Mouse (Mus musculus): ENCODE data around the gene Cxcl13. TPM values are rescaled to one million over a fixed set of nuclear protein-coding genes. Genes with fewer than 3 reads are reported as not detected.

The Cxcl13 gene
- polyA plus RNA-seq, 1 experiment from 2014 or later = 0.24 TPM

DNA sequence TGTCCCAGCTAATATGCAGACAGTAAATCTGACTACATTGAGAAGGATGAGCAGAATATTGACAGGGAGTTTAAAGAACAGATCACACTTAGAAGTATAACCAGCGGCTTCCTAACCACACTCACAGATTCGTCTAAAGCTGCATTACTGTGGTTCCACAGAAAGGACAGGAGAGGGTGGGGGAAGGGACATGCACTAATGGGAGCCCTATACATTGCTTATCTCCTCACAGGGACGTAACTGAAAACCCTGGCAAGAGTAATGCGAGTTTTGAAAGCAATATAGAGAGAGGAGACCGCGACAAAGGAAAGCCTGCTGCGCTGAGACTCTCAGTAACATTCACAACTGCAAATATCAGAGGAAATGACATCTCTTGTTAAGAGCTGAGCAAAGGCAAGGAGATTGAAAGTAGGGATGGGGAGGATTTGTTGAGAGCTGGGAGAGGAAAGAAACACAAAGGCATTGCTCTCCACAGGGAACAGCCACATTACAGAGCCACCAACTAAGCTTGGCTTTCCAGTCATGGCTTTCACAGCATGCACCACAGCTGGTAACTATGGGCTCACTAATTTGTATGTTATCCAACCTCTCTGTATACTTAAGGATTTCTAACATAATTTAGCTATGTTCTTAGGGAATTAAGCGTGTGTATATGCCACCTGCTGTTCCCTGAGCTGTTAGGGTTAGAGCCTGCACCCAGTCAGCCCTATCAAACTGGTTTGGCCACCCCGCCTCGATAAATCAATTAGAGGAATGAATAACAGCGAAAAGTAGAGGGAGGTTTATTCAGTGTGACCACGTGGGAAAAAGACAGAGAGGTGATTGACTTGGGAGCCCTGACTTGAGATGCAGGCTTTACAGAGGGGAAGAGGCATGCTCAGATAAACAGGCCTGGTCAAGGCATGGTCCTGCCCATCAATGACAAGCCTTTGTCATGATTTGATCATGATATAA is 34.9 kb downstream of the Cxcl13 start:
- H3K9ac ChIP-seq = no peak overlapping the region
- 24% methylated on average over 12 of the region's 12 CpGs for WGBS (ENCODE audit: insufficient replicate concordance)
- no peak for ATAC-seq (ENCODE audit: insufficient read depth)
- no peaks in the 10 kb centered on the region for H3K36me3 ChIP-seq (replicated peaks)
- no peaks in the 10 kb centered on the region for H3K9me3 ChIP-seq (replicated peaks)
- no peak overlapping the region for H3K27ac ChIP-seq (replicated peaks)
- no peak overlapping the region for H3K4me3 ChIP-seq (replicated peaks)
- no peaks in the 10 kb centered on the region for H3K4me1 ChIP-seq (replicated peaks)
- H3K27me3 ChIP-seq = no peaks in the 10 kb centered on the region
- H3K4me2 ChIP-seq = no peak overlapping the region

DNA sequence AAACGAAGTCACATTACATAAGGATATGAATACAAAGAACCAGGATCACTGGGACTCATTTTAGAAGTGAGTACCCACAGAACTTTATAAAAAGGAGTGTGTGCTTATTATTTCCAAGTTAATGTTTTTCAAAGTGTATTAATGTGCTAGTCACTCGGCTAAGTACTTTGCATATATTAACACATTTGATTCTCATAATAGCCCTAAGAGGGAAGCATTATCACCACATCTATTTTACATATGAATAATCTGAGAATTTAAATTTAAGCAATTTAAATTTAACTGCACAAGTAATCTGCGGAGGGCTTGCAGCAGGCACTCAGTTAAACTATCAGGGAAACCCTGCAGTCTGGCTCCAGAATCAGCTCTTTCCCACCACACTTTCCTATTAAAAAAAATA is 40.5 kb downstream of the Cxcl13 start:
- Histone ChIP-seq H3K27ac (replicated peaks) (no peak overlapping the region), H3K27me3 (no peaks in the 10 kb centered on the region), H3K36me3 (replicated peaks) (no peaks in the 10 kb centered on the region)

GRCm38 (mm10) chr5:96003348-96003747 is 46.6 kb downstream of the Cxcl13 start:
- no peaks in the 10 kb centered on the region for H3K27me3 ChIP-seq
- no peaks in the 10 kb centered on the region for H3K36me3 ChIP-seq (replicated peaks)
- no peak for ATAC-seq (ENCODE audit: insufficient read depth)

More for the DNA sequence above, 40.5 kb downstream of the Cxcl13 start:
- H3K9ac ChIP-seq = no peak overlapping the region
- H3K4me1 ChIP-seq (replicated peaks) = no peaks in the 10 kb centered on the region
- 60% methylated on average over 3 of the region's 3 CpGs for WGBS (ENCODE audit: insufficient replicate concordance)
- no peak overlapping the region for H3K4me2 ChIP-seq
- ATAC-seq (ENCODE audit: insufficient read depth) = no peak
- H3K9me3 ChIP-seq (replicated peaks) = no peaks in the 10 kb centered on the region
- no peak overlapping the region for H3K4me3 ChIP-seq (replicated peaks)

GRCm38 (mm10) chr5:96008274-96008842 is 51.6 kb downstream of the Cxcl13 start:
- no peaks in the 10 kb centered on the region for H3K4me1 ChIP-seq (replicated peaks)
- no peaks in the 10 kb centered on the region for H3K36me3 ChIP-seq (replicated peaks)
- peak; percentile 74 for ATAC-seq (ENCODE audit: insufficient read depth)
- 27% methylated on average over 7 of the region's 7 CpGs for WGBS (ENCODE audit: insufficient replicate concordance)
- no peak overlapping the region for H3K4me3 ChIP-seq (replicated peaks)
- no peak overlapping the region for H3K27ac ChIP-seq (replicated peaks)
- H3K27me3 ChIP-seq = no peaks in the 10 kb centered on the region
- peak overlapping the region; percentile 3; the same call in 1 of the 2 replicates for H3K4me2 ChIP-seq
- H3K9me3 ChIP-seq (replicated peaks) = no peaks in the 10 kb centered on the region
- H3K9ac ChIP-seq = no peak overlapping the region

More at GRCm38 (mm10) chr5:96003348-96003747, 46.6 kb downstream of the Cxcl13 start:
- Histone ChIP-seq H3K27ac (replicated peaks) (no peak overlapping the region), H3K4me1 (replicated peaks) (no peaks in the 10 kb centered on the region), H3K9ac (no peak overlapping the region), H3K4me3 (replicated peaks) (no peak overlapping the region), H3K4me2 (no peak overlapping the region), H3K9me3 (replicated peaks) (no peaks in the 10 kb centered on the region)

DNA sequence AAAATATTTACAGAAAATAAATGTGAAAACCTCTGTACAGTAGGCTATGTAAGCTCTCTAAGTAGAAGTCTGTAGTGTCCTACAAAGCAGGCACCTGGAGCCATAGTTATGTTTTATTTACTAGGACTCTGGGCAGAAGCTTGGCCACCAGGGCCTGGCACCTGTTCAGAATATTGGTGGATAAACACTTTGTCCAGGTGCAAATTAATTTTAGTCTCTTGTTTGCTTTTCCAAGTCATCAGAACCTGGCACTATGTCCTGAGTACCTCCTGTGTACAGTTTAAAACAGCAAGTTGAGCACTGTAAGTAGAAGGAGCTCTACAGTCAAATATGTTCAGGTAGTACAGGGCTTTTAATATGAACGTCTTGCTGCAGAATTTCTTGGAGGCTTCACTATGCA is 52.3 kb downstream of the Cxcl13 start:
- Histone ChIP-seq H3K27me3 (no peaks in the 10 kb centered on the region), H3K36me3 (replicated peaks) (no peaks in the 10 kb centered on the region), H3K9ac (no peak overlapping the region), H3K9me3 (replicated peaks) (no peaks in the 10 kb centered on the region), H3K4me3 (replicated peaks) (no peak overlapping the region), H3K4me2 (no peak overlapping the region), H3K4me1 (replicated peaks) (no peaks in the 10 kb centered on the region), H3K27ac (replicated peaks) (no peak overlapping the region)
- ATAC-seq (ENCODE audit: insufficient read depth) = no peak
- 44% methylated on average over 1 of the region's 1 CpGs for WGBS (ENCODE audit: insufficient replicate concordance)

Other genes with a start within 250 kb of the Cxcl13 start
- not detected in 2 replicates for gene Gm7978, start 220.8 kb upstream of the Cxcl13 start, polyA plus RNA-seq (2015; fragmentation: Nextera tagmentation; extraction: Ambion mirVana)
- gene Gm7982, start 214.9 kb upstream of the Cxcl13 start, polyA plus RNA-seq (2015; fragmentation: Nextera tagmentation; extraction: Ambion mirVana) = not detected in 2 replicates
- gene E330014E10Rik, start 181.0 kb upstream of the Cxcl13 start, polyA plus RNA-seq (2015; fragmentation: Nextera tagmentation; extraction: Ambion mirVana) = not detected in 2 replicates
- gene Cnot6l, start 207.2 kb downstream of the Cxcl13 start, polyA plus RNA-seq (2015; fragmentation: Nextera tagmentation; extraction: Ambion mirVana) = 6.6 and 7.0 TPM in 2 replicates